Mouse (Mus musculus) adrenal gland, postnatal 36 days (tissue): Measurements from ENCODE around the gene Rnf121. TPM values are rescaled to one million over a fixed set of nuclear protein-coding genes. Genes with fewer than 3 reads are reported as not detected.

Source experiments
- DNase-seq, 2 experiments: peaks; one replicate each; pipeline ENCODE4 v3.0.0; 2021; ENCODE audit warnings: mixed read lengths in 1 of 2
- total RNA-seq, 2 experiments: library from RNA; stranded (reverse); gene quantifications; 2 replicates each; pipeline ENCODE4 v1.2.3; 2021

Gene Rnf121
- total RNA-seq, 2 experiments from 2014 or later, result 33.0 to 38.6 TPM

GRCm38 (mm10) chr7:102000296-102000695, 65.0 kb downstream of the Rnf121 start:
- DNase-seq, result no peak

DNA sequence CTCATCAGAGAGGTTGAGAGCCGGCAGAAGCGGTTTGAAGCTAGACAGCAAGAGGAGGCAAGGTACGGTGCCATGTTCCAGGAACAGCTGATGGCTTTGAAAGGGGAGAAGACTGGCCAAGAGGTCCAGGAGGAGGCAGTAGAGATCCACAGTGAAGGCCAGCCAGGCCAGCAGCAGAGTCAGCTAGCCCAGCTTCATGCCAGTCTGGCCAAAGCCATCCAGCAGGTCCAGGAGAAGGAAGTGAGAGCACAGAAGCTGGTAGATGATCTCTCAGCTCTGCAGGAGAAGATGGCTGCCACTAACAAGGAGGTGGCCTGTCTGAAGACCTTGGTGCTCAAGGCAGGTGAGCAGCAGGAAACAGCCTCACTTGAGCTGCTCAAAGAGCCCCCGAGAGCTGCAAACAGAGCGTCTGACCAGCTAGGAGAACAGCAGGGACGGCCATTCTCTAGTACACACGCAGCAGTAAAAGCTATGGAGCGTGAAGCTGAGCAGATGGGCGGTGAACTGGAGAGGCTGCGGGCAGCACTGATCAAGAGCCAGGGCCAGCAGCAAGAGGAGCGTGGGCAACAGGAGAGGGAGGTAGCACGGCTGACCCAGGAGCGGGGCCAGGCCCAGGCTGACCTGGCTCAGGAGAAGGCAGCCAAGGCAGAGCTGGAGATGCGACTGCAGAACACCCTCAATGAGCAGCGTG, 65.7 kb downstream of the Rnf121 start:
- DNase-seq, result no peak

- peak; percentile 89 to 93 for DNase-seq
These were observed 66.9 kb downstream of the Rnf121 start for GRCm38 (mm10) chr7:101998194-101998927.

- no peak for DNase-seq
These were observed 71.0 kb downstream of the Rnf121 start for GRCm38 (mm10) chr7:101994241-101994640.

- no peak for DNase-seq
These were observed 80.2 kb downstream of the Rnf121 start for GRCm38 (mm10) chr7:101985081-101985480.

- no peak for DNase-seq
These were observed 82.5 kb downstream of the Rnf121 start for GRCm38 (mm10) chr7:101982735-101983134.

DNA sequence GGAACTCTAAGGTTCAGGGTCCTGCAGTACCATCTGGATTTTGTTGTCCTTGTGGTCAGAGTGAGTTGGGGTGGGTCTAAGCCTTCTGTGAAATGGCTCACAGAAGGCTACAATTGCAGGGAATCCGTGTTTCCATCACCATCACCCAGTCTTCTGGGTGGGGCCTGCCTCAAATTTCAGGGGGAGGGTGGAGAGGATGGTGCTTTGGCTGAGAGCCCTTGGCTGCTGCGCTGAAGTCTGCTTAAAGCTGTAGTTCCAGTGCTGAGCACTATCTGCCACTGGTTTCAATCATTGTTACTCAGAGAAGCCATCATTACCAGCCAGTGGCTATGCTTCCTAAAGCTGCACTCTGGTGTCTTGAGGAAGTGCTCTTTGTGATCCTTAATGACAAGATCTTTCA, 90.8 kb downstream of the Rnf121 start:
- DNase-seq, result peak; percentile 33 to 60

- no peak for DNase-seq
These were observed 91.5 kb downstream of the Rnf121 start for GRCm38 (mm10) chr7:101973730-101974129.

GRCm38 (mm10) chr7:101971721-101972120, 93.5 kb downstream of the Rnf121 start:
- no peak for DNase-seq

- peak; percentile 78 to 84 for DNase-seq
These were observed 94.3 kb downstream of the Rnf121 start for GRCm38 (mm10) chr7:101970821-101971461.

GRCm38 (mm10) chr7:101970429-101970775, 94.9 kb downstream of the Rnf121 start:
- peak; percentile 93 to 94 for DNase-seq

- DNase-seq, result peak; percentile 91 to 95
These were observed 95.4 kb downstream of the Rnf121 start for GRCm38 (mm10) chr7:101969694-101970428.

Other genes with a start within 250 kb of the Rnf121 start
- gene Phox2a, start 247.2 kb downstream of the Rnf121 start, total RNA-seq, result 10 to 100 TPM; 17.3 to 19.4 TPM
- gene Inppl1, start 227.2 kb downstream of the Rnf121 start, total RNA-seq, result 10 to 100 TPM; 81.8 to 82.2 TPM
- 1 to 10 TPM; 2.1 to 7.1 TPM for gene Folr2, start 208.3 kb downstream of the Rnf121 start, total RNA-seq
- 10 to 100 TPM; 27.4 to 33.2 TPM for gene Anapc15, start 201.8 kb downstream of the Rnf121 start, total RNA-seq
- 1 to 10 TPM in 1 of 2 experiments, not detected in 1; 4.9 TPM for gene Folr1, start 194.7 kb downstream of the Rnf121 start, total RNA-seq
- gene Lamtor1, start 159.6 kb downstream of the Rnf121 start, total RNA-seq, result 100 to 1,000 TPM in 1 of 2 experiments, 10 to 100 TPM in 1; 99.1 to 110 TPM
- not detected for gene Tomt, start 159.1 kb downstream of the Rnf121 start, total RNA-seq
- gene Lrrc51, start 131.6 kb downstream of the Rnf121 start, total RNA-seq, result 10 to 100 TPM; 13.8 to 14.9 TPM
- gene Numa1, start 131.4 kb downstream of the Rnf121 start, total RNA-seq, result 100 to 1,000 TPM; 153 to 161 TPM
- gene Il18bp, start 46.8 kb downstream of the Rnf121 start, total RNA-seq, result 1 to 10 TPM; 7.6 to 9.6 TPM
- gene Xndc1, start within 50 bp of the Rnf121 start, total RNA-seq, result 10 to 100 TPM in 1 of 2 experiments, 1 to 10 TPM in 1; 9.7 to 12.2 TPM
- 1 to 10 TPM in 1 of 2 experiments, under 1 TPM in 1; 0.70 to 1.0 TPM for gene Xntrpc, start 244 bp upstream of the Rnf121 start, total RNA-seq
- gene Trpc2, start 17.6 kb upstream of the Rnf121 start, total RNA-seq, result under 1 TPM in 1 of 2 experiments, not detected in 1; 0.46 TPM
- not detected for gene Art1, start 36.3 kb upstream of the Rnf121 start, total RNA-seq
- not detected for gene Art5, start 44.0 kb upstream of the Rnf121 start, total RNA-seq
- gene Chrna10, start 51.4 kb upstream of the Rnf121 start, total RNA-seq, result not detected
- gene Nup98, start 144.7 kb upstream of the Rnf121 start, total RNA-seq, result 10 to 100 TPM; 61.1 to 78.2 TPM
- 100 to 1,000 TPM in 1 of 2 experiments, 10 to 100 TPM in 1; 64.1 to 103 TPM for gene Pgap2, start 144.7 kb upstream of the Rnf121 start, total RNA-seq
- gene Rhog, start 190.6 kb upstream of the Rnf121 start, total RNA-seq, result 10 to 100 TPM; 53.8 to 55.6 TPM
- 10 to 100 TPM; 63.5 to 73.1 TPM for gene Stim1, start 202.3 kb upstream of the Rnf121 start, total RNA-seq